Mouse (Mus musculus) testis, postnatal 10 days (tissue): Measurements from ENCODE around the gene Atp8a1.

Source experiments
- DNase-seq: peaks from one replicate; pipeline ENCODE4 v3.0.0; 2021; ENCODE audit warnings: low spot score

The Atp8a1 gene

GRCm38 (mm10) chr5:67768708-67769107 lies 78.5 kb downstream of the Atp8a1 start:
- DNase-seq = no peak

GRCm38 (mm10) chr5:67764798-67765197 lies 82.4 kb downstream of the Atp8a1 start:
- no peak for DNase-seq

GRCm38 (mm10) chr5:67758126-67758525 lies 89.1 kb downstream of the Atp8a1 start:
- DNase-seq = no peak

GRCm38 (mm10) chr5:67756138-67756537 lies 91.1 kb downstream of the Atp8a1 start:
- peak; percentile 56 for DNase-seq

GRCm38 (mm10) chr5:67753057-67753456 lies 94.2 kb downstream of the Atp8a1 start:
- no peak for DNase-seq

GRCm38 (mm10) chr5:67752629-67753028 lies 94.6 kb downstream of the Atp8a1 start:
- DNase-seq = no peak

- DNase-seq = no peak
These were observed 95.2 kb downstream of the Atp8a1 start for GRCm38 (mm10) chr5:67752007-67752406.

- DNase-seq = no peak
These were observed 108.0 kb downstream of the Atp8a1 start for GRCm38 (mm10) chr5:67739261-67739660.

- no peak for DNase-seq
These were observed 109.1 kb downstream of the Atp8a1 start for GRCm38 (mm10) chr5:67738133-67738532.

- no peak for DNase-seq
These were observed 111.5 kb downstream of the Atp8a1 start for GRCm38 (mm10) chr5:67735771-67736170.

GRCm38 (mm10) chr5:67733551-67734258 lies 113.5 kb downstream of the Atp8a1 start:
- no peak for DNase-seq

- DNase-seq = no peak
These were observed 114.1 kb downstream of the Atp8a1 start for GRCm38 (mm10) chr5:67733150-67733549.

- no peak for DNase-seq
These were observed 119.5 kb downstream of the Atp8a1 start for GRCm38 (mm10) chr5:67727755-67728154.

- no peak for DNase-seq
These were observed 120.4 kb downstream of the Atp8a1 start for GRCm38 (mm10) chr5:67726810-67727209.

- DNase-seq = no peak
These were observed 145.6 kb downstream of the Atp8a1 start for GRCm38 (mm10) chr5:67701641-67702040.

- DNase-seq = no peak
These were observed 147.8 kb downstream of the Atp8a1 start for GRCm38 (mm10) chr5:67699418-67699817.

GRCm38 (mm10) chr5:67698176-67698575 lies 149.1 kb downstream of the Atp8a1 start:
- no peak for DNase-seq

GRCm38 (mm10) chr5:67696741-67697596 lies 150.3 kb downstream of the Atp8a1 start:
- DNase-seq = no peak

GRCm38 (mm10) chr5:67695055-67695710 lies 152.1 kb downstream of the Atp8a1 start:
- no peak for DNase-seq

- no peak for DNase-seq
These were observed 156.9 kb downstream of the Atp8a1 start for GRCm38 (mm10) chr5:67690336-67690735.

GRCm38 (mm10) chr5:67688001-67688400 lies 159.2 kb downstream of the Atp8a1 start:
- DNase-seq = no peak

GRCm38 (mm10) chr5:67685906-67686305 lies 161.3 kb downstream of the Atp8a1 start:
- DNase-seq = no peak

GRCm38 (mm10) chr5:67685461-67685860 lies 161.8 kb downstream of the Atp8a1 start:
- no peak for DNase-seq
